Mouse (Mus musculus): ENCODE measurements at regions not wholly inside any gene's neighbourhood (a gene's known extent, or its start where the extent isn't known, plus 50 kb on each side); places are given as distances from the start of the nearest gene placed in this dataset.

DNA sequence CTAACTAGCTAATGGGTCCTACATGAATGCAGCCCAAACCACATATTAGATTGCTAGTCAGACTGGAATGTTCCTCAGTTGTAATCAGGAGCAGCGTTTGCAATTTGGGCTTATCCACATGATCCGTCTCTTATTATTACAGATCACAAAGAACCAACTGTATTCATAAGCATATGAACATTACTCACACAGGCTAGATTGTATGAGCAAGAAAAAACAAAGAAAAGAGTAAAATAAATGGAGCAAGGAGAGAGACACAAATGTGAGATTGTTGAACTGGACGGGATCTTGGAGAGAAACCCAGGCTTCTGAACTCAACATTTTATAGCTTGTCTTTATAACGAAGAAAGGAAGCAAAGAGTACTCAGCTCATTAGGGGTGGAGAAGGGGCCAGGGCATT lies 148.0 kb upstream of the Dusp10 start:
- DNase-seq (ENCODE audit: low spot score): no peak

DNA sequence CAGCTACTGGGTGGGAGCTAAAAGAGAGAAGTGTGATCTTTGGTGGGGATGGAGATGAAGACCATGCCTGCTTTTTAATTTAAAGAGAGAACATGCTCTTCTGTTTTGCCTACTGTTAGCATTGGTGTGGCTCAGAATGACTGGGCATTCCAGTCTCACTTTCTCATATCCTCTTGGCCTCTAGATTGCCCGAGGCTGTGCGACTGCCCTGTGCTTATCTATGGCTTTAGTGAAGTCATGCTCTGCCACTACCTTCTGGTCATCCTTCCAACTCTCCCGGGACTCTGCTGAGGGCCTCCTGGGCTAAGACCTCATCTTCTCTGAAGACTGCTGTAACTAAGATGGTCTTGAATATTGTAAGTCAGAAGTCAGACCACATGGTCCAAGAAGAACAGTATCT lies 147.5 kb upstream of the Dusp10 start:
- DNase-seq (ENCODE audit: low spot score): no peak

DNA sequence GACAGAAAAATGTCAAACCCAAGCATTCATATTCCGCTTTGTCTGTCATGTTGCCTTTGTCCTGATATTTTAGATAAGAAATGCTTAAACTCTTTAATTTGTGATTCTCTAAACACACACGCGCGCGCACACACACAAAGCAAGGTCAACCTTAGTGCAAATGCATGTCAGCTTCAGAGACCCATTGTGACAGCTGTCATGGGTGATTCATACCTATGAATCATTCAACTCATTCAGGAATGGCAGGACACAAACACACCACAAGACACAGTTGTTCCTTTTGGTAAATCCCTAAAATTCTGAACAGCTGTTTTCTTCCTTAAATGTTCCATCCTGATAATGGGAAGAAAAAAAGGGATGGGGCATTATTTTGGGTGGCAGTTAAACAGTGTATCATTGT lies 144.1 kb upstream of the Dusp10 start:
- DNase-seq (ENCODE audit: low spot score): no peak

DNA sequence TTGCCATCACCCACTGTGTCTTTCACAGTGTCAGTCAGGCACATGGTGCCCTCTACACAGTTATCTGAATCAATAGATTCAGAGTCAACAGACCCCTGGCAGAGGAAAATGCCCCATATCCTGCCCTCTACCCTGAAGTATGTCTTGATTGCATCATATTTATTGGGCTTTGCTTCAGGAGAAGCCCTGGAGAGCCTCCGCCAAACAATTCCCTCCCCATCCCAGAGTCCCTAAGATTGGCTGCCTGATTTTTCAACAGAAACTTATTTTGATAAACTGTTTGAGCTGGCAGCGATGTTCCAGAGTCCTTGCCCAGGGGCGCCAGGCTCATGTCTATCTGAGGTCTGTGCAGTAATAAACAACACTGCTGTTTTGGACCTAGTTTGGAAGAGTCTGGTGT lies 117.2 kb upstream of the Dusp10 start:
- DNase-seq (ENCODE audit: low spot score): no peak

DNA sequence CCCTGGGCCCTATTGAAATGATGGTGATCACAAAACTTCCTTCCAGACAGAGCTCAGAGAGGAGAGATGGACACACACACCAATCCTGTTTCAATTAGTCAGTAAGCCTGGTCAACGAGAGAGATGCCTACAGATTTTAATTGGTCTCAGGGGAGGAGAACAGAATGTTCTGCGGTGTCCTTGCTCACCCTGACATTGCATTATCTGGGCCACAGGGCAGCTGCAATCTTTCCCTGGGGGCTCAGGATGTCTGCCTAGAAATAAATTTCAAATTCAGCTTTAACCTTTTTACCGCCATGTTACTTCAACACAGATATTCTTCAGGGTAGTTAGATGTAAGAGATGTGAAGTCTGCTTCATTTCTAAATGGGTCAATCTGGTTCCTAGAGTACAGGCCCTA lies 115.0 kb upstream of the Dusp10 start:
- DNase-seq (ENCODE audit: low spot score): no peak

DNA sequence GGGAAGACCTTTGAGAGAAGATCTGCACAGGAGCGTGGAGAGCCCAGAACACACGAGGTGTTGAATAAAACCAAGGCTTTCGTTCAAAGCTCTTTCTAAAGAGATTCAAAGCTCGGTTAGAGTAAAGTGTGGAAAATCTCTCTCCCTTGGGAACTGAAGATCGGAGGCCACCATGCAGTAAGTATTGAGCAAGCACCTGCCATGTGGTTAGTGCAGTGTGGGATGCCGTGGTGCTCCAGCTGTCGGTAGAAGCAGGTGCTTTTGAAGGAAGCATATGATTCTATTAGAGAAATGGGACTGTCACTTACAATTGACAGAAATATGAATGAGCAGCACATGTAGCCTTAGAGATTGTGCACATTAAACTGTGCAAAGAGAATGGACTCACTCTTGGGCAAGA lies 108.5 kb upstream of the Dusp10 start:
- no peak for DNase-seq (ENCODE audit: low spot score)

DNA sequence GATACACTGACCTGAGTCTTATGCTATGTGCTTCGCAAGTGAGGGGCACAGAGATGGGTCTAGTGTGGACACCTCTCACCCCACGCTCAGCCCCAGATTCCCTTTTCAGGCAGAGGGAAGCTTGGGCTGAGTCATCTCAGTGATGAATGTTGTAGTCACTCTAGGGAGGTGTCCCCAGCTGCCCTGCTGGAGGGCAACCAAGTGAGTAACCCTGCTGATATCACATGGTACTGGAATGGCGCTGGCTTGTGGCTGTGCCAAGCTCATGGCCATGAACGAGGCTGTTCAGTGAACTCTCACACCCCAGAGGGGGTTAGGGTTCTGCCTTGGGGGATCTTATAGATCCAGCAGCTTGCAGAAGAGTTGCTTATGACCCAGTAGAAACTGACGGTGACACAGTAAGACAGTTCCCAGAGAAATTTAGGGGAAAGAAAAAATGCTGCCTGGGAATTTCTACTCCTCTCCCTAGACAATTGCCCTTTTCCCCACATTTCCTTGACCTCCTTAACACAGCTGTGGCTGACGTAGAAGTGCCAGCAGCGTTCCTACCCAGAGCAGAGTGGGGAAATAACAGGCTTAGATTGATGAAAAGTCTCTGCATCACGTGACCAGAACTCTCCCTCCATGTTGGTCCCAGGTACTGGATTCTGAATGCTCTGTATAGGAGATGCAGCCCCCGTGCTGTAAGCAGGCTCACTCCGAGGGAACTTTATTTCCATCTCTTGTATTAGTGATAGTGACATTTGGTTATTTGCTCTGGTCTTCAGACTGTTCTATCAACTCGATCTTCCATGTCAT lies 107.6 kb upstream of the Dusp10 start:
- DNase-seq (ENCODE audit: low spot score): peak; percentile 3

DNA sequence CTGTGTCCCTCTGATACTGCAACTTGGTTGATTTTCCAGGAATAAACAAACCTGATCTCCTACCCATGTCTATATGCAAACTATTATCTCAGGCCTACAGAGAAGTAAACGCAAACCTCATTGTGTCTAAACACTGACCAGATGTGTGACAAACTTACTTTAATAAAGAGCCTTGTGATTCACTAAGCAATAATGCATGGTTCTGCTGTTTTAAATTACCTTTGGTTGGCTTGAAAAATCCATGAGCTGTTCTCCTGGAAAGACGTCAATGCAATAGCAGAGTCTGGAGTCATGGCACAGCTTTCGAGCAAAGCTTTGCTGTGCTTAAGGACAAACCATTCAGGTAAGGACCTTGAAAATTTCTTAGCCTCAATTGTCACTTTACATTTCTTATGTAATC lies 95.4 kb upstream of the Dusp10 start:
- no peak for DNase-seq (ENCODE audit: low spot score)

DNA sequence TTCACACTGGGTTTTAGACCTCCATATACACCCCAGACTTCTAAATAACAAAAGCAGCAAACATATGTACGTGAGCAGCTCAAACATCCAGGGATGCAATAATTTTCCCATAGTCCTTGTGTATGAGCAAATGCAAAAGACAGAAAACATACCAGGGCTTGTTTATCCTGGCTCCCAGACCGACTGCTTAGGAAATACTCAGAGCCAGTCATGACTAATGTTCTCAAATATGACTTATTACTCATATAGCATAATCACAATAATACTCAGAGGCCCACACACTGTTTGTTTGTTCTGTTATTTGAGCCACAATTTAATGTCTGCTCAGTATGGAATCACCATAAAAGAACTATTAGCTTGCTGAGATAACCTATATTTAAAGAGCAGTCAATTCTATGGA lies 91.8 kb upstream of the Dusp10 start:
- no peak for DNase-seq (ENCODE audit: low spot score)

DNA sequence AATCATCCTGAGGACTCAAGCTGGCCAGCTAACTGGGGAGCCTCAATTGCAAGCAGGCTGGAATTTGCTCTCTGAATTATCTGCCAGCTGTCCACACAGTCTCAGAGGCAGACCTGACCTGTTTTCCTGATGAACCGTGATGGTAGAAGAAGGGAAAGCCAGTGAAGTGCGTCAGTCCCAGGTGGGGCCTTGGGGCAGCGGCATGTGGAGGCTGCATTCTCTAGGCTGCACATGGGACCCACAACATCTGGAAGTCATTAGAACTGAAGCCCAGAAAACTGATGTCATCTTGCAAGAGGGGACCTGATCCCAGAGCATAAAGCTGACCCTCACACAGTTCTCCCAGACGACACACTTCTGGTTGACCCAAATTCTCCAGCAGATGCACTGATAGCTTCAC lies 84.6 kb upstream of the Dusp10 start:
- DNase-seq (ENCODE audit: low spot score): no peak

DNA sequence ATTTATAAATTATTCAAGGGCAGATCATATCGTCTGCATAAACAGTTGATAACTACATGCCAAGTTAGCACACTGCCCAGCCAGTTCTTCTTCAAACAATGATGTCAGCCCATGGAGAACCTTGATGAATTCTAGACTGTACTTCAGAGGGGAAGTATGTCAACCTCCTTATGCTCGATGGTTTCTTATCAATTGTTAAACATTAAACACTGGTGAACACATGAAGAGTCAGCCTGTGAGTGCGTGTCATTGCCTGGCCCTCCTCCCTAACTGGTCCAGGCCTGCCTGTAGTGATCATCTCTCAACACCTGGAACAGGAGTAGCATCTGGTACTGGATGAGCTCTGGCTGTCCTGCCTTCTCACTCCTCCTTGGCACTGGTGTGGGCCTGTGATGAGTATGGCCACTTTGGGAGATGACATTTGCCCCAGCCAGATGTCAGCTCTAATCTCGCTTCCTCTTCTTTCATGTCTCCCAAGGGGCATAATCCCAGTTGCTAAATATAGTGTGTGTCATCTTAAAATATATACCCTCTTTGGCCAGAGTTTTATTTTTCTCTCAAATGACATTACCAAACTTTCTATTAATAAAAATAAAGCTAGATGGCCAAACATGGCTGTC lies 82.6 kb upstream of the Dusp10 start:
- DNase-seq (ENCODE audit: low spot score): no peak

DNA sequence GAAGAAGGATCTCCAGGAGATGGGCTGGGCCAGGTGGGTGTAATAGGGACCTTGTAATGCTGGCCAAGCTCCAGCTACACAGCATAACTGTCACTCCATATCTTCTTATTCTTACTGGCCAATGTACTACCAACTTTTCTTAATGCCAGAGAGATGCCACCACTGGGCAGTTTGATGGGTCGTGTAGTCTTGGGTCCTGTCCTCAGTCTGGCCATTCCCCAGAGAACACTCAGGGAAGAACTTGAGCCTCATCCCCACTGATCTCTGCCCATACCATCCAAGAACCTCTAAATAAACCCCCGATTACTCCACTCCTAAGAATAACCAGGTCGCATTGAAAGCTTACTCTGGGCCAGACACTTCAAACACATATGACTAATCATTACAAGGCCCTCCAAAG lies 82.0 kb upstream of the Dusp10 start:
- DNase-seq (ENCODE audit: low spot score): no peak

DNA sequence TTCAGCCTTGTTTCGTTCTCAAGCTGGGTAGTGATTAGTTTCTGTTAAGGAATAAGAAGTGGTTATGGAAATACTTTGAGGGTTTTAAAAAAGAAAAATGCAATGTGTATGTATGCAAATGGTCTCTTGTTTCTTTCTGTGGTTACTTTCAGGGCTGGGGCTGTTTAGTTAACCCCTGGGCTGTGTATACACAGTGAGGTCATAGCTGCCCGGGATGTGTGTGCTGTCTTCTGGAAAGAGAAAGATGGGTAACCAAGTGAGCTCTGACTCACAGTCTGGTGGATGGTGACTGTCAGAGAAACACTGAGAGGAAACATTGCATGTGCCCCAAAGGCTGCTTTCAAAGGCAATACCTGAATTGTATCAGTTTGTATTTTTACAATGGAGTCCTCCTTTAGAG lies 79.3 kb upstream of the Dusp10 start:
- no peak for DNase-seq (ENCODE audit: low spot score)

DNA sequence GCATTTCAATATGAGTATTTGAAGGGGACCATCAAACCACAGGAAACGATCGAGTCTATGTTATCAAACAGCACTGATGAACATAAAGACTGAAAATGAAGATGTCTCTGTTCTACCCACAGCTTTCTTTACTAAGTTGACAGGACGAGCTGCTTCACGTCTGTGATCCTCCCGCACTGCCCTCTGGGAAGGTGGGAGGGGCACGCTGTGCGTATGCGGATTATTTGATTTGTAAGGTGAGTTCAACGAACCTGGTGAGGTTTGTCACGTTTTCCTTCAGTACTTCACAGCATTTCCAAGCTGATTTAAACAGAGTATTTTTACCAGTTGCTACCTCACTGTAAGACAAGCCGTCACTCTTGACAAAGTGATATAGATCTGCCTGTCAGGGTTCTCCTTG lies 75.9 kb upstream of the Dusp10 start:
- DNase-seq (ENCODE audit: low spot score): no peak

DNA sequence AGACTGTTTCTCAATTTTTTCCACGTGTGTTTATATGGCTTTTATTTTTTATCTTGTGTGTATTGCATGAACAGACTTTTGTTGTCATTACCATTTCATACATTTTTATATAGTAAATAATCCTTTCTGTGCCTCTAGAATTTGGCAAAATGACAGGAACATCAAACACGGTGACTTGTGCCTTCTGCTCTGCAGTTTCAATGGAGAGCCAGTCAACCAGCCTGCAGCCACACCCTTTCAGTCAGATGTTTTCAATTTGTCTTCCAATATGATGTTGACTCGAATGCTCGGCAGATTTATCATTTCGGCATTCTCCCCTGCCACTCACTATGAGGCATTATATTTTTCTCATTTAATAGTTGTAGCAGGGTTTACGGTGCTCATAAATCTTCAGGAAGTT lies 74.7 kb upstream of the Dusp10 start:
- no peak for DNase-seq (ENCODE audit: low spot score)

DNA sequence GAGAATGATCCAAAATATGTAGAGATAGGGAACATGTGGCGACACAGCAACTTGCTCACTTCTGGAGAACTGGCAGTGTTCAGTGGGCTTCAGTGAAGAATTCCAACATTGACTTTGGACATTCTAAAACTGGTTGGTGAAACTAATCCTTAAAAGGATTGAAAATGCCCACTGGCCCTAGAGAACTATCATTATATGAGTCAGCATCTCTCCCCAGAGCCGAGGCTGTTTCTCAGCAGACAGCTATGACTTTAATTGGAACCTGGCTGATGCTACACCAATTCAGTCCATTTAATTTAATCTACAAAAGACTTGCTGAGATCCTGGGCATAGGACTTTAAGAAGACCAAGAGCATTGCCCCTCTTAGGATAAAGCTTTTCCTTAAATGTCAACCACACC lies 72.4 kb upstream of the Dusp10 start:
- DNase-seq (ENCODE audit: low spot score): no peak

DNA sequence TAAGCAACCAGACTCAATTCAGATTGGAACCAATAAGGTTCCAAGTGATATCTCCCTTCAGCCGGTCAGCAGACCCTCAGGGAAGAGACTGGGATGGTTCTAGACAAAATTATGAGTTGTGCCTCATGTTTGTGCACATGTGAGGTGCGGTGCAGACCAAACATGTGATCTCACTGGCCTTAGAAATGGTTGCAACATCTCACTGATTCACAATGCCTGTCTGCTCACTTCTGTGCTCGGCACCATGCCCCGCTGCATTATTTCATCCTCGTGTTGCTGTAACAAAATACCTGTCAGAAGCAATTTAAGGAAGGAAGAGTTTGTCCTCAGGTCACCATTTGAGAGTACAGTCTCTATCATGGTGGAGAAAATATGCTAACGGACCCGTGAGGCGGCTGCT lies 66.9 kb upstream of the Dusp10 start:
- no peak for DNase-seq (ENCODE audit: low spot score)

DNA sequence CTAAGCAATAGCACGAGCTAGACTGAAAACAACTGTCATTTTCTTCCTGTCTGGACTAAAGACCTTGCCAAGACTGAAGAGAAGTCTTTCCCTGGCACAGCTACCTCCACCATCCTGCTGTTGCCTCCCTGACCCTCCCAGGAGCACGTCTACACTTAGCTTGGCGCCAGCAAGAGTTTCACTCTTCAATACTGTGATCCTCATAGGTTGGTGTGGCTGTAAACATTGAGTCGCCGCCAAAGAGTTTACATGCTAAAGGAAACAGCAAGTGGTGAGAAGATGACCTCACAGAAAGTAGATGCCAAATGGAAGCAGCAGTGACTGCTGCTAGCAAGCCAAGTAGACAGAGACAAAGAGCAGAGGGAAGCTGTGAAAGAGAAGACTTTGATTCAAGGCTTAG lies 66.0 kb upstream of the Dusp10 start:
- no peak for DNase-seq (ENCODE audit: low spot score)

DNA sequence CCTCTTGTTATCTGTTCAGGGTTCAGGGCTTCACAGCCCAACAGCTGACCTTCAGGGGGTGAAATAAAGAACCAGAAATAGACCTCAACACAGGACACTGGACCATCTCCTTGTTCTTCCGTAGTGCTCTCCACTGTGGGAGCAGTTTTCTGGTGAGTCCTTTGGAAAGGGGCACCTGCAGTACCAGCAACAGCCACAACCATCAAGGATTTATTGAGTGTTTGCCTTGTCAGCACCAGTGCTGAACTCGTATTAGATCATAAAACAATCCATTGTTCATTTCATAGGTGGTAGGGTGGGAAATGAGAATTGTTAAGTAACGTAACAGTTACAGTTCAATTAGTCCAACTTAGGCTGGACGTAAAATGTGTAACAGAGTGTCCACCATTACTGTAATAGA lies 63.9 kb upstream of the Dusp10 start:
- no peak for DNase-seq (ENCODE audit: low spot score)

DNA sequence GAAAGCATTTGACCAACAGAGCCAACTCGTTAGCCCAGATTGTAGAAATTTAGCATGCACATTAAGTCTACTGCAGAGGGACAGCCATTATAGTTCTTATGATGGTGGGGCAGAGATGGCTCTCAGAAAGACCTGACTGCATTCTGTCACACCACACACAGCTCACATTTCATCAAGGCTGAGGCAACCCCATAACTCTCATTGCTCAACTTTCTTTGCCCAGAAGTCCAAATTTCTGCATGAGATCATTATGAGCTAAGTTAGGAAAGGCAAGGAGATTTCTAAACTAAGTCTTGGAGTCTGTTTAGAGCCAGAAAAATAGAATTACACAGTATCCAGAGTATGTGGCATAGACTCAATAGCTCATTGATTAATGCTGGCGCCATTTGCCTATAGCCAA lies 59.0 kb upstream of the Dusp10 start:
- no peak for DNase-seq (ENCODE audit: low spot score)

DNA sequence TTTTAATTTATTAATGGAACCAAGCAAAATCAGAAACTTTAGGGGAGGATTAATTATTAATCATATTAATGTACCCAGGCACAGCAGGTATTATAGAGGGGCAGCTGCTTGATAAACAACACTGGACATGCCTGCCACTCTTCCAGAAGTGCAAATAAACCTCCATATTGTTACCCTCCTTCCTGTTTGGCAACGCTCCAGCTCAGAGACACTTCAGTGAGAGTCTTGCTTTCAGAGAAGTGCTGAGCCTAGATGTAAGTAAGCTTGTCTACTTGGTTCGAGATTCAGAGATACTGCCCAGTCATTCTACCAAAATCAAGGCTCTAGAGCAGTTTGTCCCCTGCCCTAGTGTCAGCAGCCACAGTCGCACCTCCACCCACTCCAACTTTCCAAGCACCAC lies 56.7 kb upstream of the Dusp10 start:
- no peak for DNase-seq (ENCODE audit: low spot score)

DNA sequence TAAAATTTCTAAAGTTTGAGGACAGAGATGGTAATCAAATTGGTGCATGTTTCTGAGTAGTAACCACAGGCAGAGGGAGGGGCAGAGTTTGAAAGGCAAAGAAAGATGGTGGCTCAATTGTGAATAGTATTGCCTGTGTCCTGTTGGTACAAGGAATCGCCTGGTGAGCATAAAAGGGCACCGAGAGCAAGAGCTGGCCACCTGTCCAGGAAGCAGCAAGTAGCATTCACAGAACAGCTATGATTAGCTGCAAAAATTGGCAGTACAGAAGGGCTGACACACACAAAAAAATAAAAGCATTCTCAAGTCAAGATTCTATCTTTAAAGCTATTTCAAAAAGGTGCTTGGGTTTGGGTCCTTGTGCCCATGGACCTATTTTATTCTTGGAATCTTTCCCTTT lies 51.7 kb upstream of the Dusp10 start:
- DNase-seq (ENCODE audit: low spot score): no peak

DNA sequence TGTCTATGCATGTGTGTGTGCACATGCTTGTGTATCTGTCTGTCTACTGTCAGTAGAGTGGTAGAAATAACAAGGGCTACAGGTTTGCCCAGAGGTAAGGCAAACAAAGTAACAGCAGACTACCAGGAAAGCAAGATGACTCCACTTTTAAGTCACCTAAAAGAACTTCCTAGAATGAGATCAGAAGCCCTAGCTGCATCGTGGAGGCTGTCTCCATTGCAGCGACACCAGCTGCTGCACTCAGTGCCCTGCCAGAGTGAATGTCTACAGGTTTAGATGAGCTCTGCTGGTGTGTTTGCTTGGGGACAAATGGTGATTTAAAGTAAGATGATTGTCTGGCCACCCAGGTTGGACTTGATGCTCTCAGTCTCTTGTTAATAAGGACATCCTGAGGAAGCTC lies 50.6 kb upstream of the Dusp10 start:
- no peak for DNase-seq (ENCODE audit: low spot score)

DNA sequence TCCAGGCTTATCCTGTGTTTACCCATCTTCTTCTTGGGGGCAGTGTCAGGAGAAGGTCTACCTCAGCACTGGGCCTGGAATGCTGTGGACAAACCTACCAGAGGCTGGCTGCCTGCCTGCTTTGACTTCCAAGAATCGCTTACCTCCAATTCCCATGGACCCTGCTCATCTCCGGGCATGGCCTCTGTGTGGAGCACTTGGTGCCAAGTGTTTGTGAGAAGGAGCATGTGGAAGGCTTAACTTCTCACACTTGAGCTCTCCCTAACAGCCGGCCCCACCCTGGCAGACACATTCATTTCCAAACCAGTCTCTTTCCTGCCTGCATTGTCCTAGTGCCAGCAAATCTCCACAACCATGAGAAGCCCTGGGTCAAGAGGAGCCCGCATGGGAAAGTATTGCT lies 49.8 kb upstream of the Dusp10 start:
- no peak for DNase-seq (ENCODE audit: low spot score)

Data from layer of hippocampus, adult 9-10 months (tissue).